Mouse (Mus musculus) ES-E14 (cell line): Measurements from ENCODE around the gene Tnfaip6. TPM values are rescaled to one million over a fixed set of nuclear protein-coding genes. Genes with fewer than 3 reads are reported as not detected.

ENCODE experiments used
- DNase-seq: peaks from one replicate; pipeline ENCODE4 v3.0.0-alpha.2; 2013; ENCODE audit warnings: low read depth, low spot score
- H3K27ac ChIP-seq: 2 replicates; pipeline ENCODE4 v1.5.1; 2012; ENCODE audit warnings: low read depth, mild to moderate bottlenecking, low read length, moderate library complexity, mixed read lengths; ENCODE audit not compliant: poor library complexity, insufficient read depth, severe bottlenecking
- H3K36me3 ChIP-seq: 2 replicates; pipeline ENCODE4 v1.6.1; 2012; ENCODE audit warnings: mild to moderate bottlenecking, low read length, moderate library complexity, mixed read lengths; ENCODE audit not compliant: control insufficient read depth, poor library complexity, insufficient read depth, severe bottlenecking
- H3K4me1 ChIP-seq, 2 experiments: fragments of 150-350 bp in 1 of 2; sonication (generic) in 1 of 2; 2 replicates each; pipeline ENCODE4 v1.6.1; 2012; ENCODE audit warnings: low read length in 2 of 2, mild to moderate bottlenecking in 1 of 2, mixed read lengths in 1 of 2; ENCODE audit not compliant: control insufficient read depth in 2 of 2, insufficient read depth in 2 of 2, poor library complexity in 1 of 2
- H3K4me3 ChIP-seq, 2 experiments: fragments of 150-350 bp in 1 of 2; sonication (generic) in 1 of 2; 2 replicates each; pipeline ENCODE4 v1.5.1; 2012; ENCODE audit warnings: low read length in 2 of 2, low read depth in 1 of 2, mild to moderate bottlenecking in 1 of 2, mixed read lengths in 1 of 2; ENCODE audit not compliant: insufficient read depth in 1 of 2, poor library complexity in 1 of 2, severe bottlenecking in 1 of 2
- H3K9ac ChIP-seq: 2 replicates; pipeline ENCODE4 v1.6.1; 2012; ENCODE audit warnings: low read depth, mild to moderate bottlenecking, low read length, mixed read lengths; ENCODE audit not compliant: poor library complexity, insufficient read depth, severe bottlenecking
- H3K9me3 ChIP-seq: fragments of 150-350 bp; sonication (generic); 2 replicates; pipeline ENCODE4 v1.6.1; 2012; ENCODE audit warnings: low read depth, mild to moderate bottlenecking, low read length; ENCODE audit not compliant: control insufficient read depth, insufficient read depth
- CHD2 ChIP-seq: IDR thresholded peaks from 2 replicates; pipeline ENCODE4 v1.6.1; 2014; ENCODE audit warnings: mild to moderate bottlenecking, low read depth, low read length, inconsistent platforms
- HCFC1 ChIP-seq: IDR thresholded peaks from 2 replicates; pipeline ENCODE4 v1.6.1; 2012; ENCODE audit warnings: low read length, inconsistent platforms, borderline replicate concordance; ENCODE audit not compliant: insufficient read depth
- MAFK ChIP-seq: IDR thresholded peaks from 2 replicates; pipeline ENCODE4 v1.6.1; 2014; ENCODE audit warnings: mild to moderate bottlenecking, low read depth, low read length, inconsistent platforms; ENCODE audit not compliant: insufficient read depth
- ZC3H11A ChIP-seq: IDR thresholded peaks from 2 replicates; pipeline ENCODE4 v1.6.1; 2012; ENCODE audit warnings: low read depth, mild to moderate bottlenecking, inconsistent platforms, low read length, borderline replicate concordance
- ZNF384 ChIP-seq: IDR thresholded peaks from 2 replicates; pipeline ENCODE4 v1.6.1; 2012; ENCODE audit warnings: low read depth, low read length, inconsistent platforms
- in situ Hi-C, 2 experiments: fragments of 600-800 bp; cut with MboI; formaldehyde crosslinking; loops; one replicate each; pipeline ENCODE4 v1.15.1; 2025; ENCODE audit warnings: low sequenced_read_pairs in 2 of 2, inconsistent platforms in 1 of 2; ENCODE audit not compliant: unreplicated experiment in 2 of 2
- total RNA-seq: library from RNA; depleted of rRNA; stranded (reverse); fragments of 300-350 nt; gene quantifications from 2 replicates; pipeline ENCODE4 v1.2.3, GENCODE M21; 2012

Gene Tnfaip6
- total RNA-seq, 1 experiment = 4.3 TPM

GRCm38 (mm10) chr2:52071241-52071991, 33.6 kb downstream of the Tnfaip6 start:
- no peaks in the 10 kb centered on the region for H3K9me3 ChIP-seq
- in situ Hi-C loops = no loop called here
- H3K4me3 ChIP-seq = peak overlapping the region; percentile 68 to 72
- DNase-seq = peak; percentile 81
- H3K4me1 ChIP-seq = peaks cover 8% of the 10 kb centered on the region in 2 experiments; a peak in 3 of 4 replicates
- H3K27ac ChIP-seq = peak overlapping the region; percentile 100
- TF ChIP-seq MAFK (no peak), HCFC1 (0 out of 2 replicates have a peak, but pooled peaks have one; percentile 24), CHD2 (0 out of 2 replicates have a peak, but pooled peaks have one; percentile 49), ZC3H11A (no peak), ZNF384 (peak; percentile 92)
- peaks cover 4% of the 10 kb centered on the region for H3K36me3 ChIP-seq
- H3K9ac ChIP-seq = peak overlapping the region; percentile 75

DNA sequence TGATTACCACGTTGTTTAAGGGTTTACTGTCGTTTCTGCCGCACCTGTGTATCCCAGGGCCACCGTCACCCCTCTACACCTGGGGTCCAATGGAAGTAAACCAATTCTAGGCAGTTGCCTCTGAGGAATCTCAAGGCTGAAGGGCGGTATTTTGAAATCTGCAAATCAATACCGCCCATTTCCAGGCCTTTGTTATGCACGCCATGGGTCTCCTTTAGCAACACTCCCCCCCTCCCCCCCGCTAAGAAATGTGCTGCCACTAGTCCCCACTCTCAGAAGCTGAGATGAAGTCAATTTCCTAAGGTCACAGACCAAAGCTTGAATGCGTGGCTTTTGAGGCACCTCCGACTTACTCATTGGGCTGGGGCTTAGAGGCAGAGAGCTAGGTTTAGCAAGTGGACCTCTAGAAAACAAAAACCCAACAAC, 34.3 kb downstream of the Tnfaip6 start:
- H3K4me3 ChIP-seq = peak overlapping the region; percentile 95 to 96
- in situ Hi-C loops = no loop called here
- H3K9me3 ChIP-seq = no peaks in the 10 kb centered on the region
- H3K27ac ChIP-seq = peak overlapping the region; percentile 100
- no peak for TF ChIP-seq HCFC1
- no peak for TF ChIP-seq ZNF384
- no peak for TF ChIP-seq ZC3H11A
- no peak for TF ChIP-seq MAFK
- peak; percentile 66 for TF ChIP-seq CHD2
- H3K4me1 ChIP-seq = peaks cover 8% of the 10 kb centered on the region in 2 experiments; a peak in 3 of 4 replicates
- peak overlapping the region; percentile 79 for H3K9ac ChIP-seq
- peaks cover 4% of the 10 kb centered on the region for H3K36me3 ChIP-seq
- DNase-seq = peak; percentile 92

DNA sequence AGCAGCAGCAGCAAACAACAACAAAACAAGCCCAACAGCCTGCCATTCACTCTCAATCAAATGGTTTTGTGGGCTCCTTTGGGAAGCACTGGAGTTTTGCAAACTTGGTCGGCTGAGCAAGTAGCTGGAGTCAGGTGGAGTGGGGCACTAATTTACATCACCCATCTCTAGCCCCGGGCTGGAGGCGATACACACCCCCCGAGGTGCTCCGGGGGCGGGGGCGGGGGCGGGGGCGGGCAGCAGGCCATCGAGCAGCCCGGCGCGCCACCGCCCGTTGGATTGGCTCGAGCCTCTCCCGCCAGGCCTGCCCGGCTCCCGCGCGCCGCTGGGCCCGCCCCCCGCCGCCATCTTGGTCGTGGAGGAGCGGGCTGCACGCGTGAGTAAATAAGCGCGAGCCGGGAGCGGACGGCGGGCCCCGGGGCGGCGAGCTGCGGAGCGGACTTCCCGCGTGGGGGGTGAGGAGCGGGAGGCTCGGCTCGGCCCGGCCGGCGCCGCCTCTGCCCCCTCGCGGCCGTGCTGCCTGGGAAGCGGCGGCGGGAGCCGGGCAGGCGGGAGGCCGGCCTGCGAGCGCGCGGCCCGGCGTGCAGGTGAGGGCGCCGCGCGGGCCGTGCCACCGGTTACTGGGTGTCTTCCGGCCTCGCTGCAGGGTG, 34.8 kb downstream of the Tnfaip6 start, which contains the start of gene Rif1:
Gene Rif1 (plus strand): TSS at position 342 of the 650 bp plus-strand sequence.
- TF ChIP-seq ZNF384 (no peak), HCFC1 (peak; percentile 66; the same call in 1 of the 2 replicates)
- in situ Hi-C loops = no loop called here
- peak within 1 kb of the TSS; percentile 100 for H3K27ac ChIP-seq

GRCm38 (mm10) chr2:52073141-52073904, 35.5 kb downstream of the Tnfaip6 start:
- peak overlapping the region; percentile 99 for H3K9ac ChIP-seq
- peak overlapping the region; percentile 95 to 96 for H3K4me3 ChIP-seq
- peak overlapping the region; percentile 100 for H3K27ac ChIP-seq
- H3K4me1 ChIP-seq = peaks cover 8 to 11% of the 10 kb centered on the region in 2 experiments; a peak in 3 of 4 replicates
- in situ Hi-C loops = no loop called here
- no peaks in the 10 kb centered on the region for H3K9me3 ChIP-seq
- no peak for DNase-seq
- peak; percentile 66; the same call in 1 of the 2 replicates for TF ChIP-seq ZNF384
- no peak for TF ChIP-seq MAFK
- peaks cover 9% of the 10 kb centered on the region for H3K36me3 ChIP-seq

More for the DNA sequence above, 34.8 kb downstream of the Tnfaip6 start, which contains the start of gene Rif1:
- Histone ChIP-seq H3K4me3 (peak within 1 kb of the TSS; percentile 95 to 96), H3K36me3 (peaks cover 6% of the 10 kb centered on the region), H3K9me3 (no peaks in the 10 kb centered on the region), H3K9ac (peak within 1 kb of the TSS; percentile 99), H3K4me1 (peaks cover 8% of the 10 kb centered on the region in 2 experiments; a peak in 3 of 4 replicates)
- peak; percentile 75 for DNase-seq
